Mouse (Mus musculus) cerebellum, adult 2 months (tissue): ENCODE data around the gene Uba5.

Experiments
- CTCF ChIP-seq: fragments of 200-500 bp; IDR thresholded peaks from 2 replicates; pipeline ENCODE4 v1.5.1; 2011; ENCODE audit warnings: low read depth, mild to moderate bottlenecking, control low read depth, low read length, moderate library complexity, borderline replicate concordance; ENCODE audit not compliant: insufficient read depth
- POLR2A ChIP-seq: fragments of 200-500 bp; IDR thresholded peaks from 2 replicates; pipeline ENCODE4 v1.6.1; 2011; ENCODE audit warnings: low read length, control low read depth, borderline replicate concordance; ENCODE audit not compliant: insufficient read depth

DNA sequence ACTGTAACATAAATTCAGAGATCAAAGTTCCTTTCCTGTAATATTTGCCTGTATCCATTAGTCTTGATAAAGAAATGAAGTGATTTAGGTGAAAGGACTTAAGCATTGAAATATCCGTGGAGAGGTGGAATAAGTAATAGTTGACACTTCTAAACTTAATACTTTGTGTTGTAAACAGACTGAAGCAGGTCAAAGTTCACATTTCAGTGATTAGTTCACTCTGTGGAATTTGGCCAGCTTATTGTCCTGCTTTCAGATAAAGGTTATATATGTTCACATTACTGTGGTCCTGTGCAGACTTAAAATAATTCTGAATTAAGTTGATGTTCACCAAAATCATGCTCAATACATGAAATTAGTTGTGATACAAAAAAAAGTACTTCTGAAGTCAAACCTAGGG lies 1.6 kb upstream of the Uba5 start:
- TF ChIP-seq POLR2A (no peak), CTCF (no peak)
